Mouse (Mus musculus) right cerebral cortex, postnatal 4 days (tissue): ENCODE data around the gene Defb23.
"Not testable (repeated sequence)": the region's sequence is repeated elsewhere in the genome, so short reads cannot be mapped to it uniquely, and the experiment has no call there.

Experiments used
- DNase-seq: peaks from one replicate; pipeline ENCODE4 v3.0.0-alpha.2; 2022

The Defb23 gene

DNA sequence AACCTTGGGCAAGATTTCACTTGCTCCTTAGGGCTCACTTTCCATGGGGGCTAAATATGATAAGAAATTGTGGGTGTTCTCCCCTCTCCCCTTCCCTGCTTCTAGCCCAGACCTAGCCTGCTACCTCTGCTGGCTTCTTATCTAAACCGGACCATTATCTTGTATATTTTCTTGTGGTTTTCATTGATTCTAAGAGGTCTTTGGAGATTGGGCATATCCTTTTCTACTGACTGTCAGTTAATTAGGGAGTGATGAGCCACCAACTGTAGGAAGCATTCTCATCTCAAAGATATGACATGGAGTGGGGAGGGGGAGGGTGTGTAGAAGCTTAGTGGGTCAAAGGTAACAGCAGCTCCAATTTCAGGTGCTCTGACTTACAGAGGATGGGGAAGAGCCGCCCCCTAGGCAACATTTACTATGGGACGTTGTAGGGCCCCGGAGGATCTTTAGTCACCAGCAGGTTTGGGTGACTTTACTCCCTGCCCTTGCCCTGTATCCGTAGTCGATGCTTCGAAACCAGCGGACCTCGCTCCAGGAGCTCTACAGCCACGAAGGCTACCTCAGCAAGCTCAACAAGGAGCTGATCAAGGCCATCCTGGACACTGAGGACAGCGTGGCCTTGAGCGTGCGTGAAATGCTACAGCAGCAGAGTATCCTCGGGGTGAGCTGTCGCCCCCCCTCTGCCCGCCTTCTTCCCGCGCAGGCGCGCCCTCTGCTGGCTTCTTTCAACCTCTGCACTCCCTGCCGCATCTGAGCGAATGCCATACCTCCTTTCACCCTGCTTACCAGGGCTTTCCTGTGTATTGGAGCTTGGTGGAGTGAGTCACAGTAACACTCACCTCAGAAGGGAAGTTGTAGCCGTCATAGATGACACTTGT lies 27.2 kb downstream of the Defb23 start:
- peak; percentile 97 for DNase-seq

GRCm38 (mm10) chr2:152436405-152436901 lies 28.0 kb downstream of the Defb23 start:
- DNase-seq: no peak

GRCm38 (mm10) chr2:152428481-152428880 lies 35.9 kb downstream of the Defb23 start:
- not testable (repeated sequence) for DNase-seq

- DNase-seq: no peak
Observed at GRCm38 (mm10) chr2:152427493-152427892, 36.9 kb downstream of the Defb23 start.

DNA sequence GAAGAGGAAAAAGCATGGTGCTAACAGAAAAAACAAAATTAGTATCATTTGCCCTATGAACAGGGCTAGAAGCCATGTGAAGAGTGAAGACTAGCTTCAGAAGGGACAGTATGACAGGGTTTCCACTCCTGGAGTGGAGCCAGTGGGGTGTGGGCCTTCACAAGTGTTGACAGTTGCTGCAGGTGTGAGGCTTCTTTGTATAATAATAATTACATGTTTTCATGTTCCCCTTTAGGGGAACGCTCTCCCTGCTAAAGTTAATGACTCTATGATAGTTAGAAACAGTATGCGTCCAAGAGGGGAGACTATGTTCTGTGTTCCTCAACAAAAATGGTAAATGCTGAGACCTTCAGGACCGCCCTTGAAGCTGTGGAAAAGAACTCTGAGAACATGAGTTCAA lies 48.6 kb downstream of the Defb23 start:
- no peak for DNase-seq

DNA sequence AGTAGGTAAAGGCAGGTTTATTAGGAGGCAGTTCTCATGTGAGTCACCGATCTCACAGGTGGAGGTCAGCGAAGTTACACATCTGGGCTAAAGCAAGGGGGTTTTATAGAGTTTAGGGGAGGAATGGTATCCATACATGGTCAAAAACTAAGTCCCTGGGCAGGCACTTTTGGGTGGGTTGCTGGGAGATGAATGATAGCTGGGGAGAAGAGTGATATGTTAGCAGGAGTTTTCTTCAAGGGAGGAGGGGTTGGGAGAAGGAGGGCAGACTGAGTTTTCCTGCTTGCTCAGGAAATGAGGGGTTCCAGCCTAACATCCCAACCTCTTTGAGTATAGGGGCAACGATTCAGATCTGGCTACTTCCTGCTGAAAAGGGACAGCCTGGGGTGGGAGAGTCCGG lies 49.1 kb downstream of the Defb23 start, which contains the start of gene 6820408C15Rik:
6820408C15Rik (plus strand) TSS at position 301 of the 400 bp plus-strand sequence.
- DNase-seq: no peak

- DNase-seq: peak; percentile 84
Observed at GRCm38 (mm10) chr2:152414591-152415165, 49.7 kb downstream of the Defb23 start, which contains the start of gene Zcchc3. Zcchc3 (minus strand) TSS chr2:152415027.

GRCm38 (mm10) chr2:152413765-152414584 lies 50.4 kb downstream of the Defb23 start:
- no peak for DNase-seq

GRCm38 (mm10) chr2:152413158-152413764 lies 51.2 kb downstream of the Defb23 start:
- DNase-seq: no peak

GRCm38 (mm10) chr2:152412526-152413157 lies 51.8 kb downstream of the Defb23 start:
- no peak for DNase-seq

GRCm38 (mm10) chr2:152411471-152411870 lies 52.9 kb downstream of the Defb23 start:
- no peak for DNase-seq

- DNase-seq: peak; percentile 85
Observed at GRCm38 (mm10) chr2:152410971-152411371, 53.4 kb downstream of the Defb23 start.

- DNase-seq: no peak
Observed at GRCm38 (mm10) chr2:152409781-152410180, 54.6 kb downstream of the Defb23 start.
